Mouse (Mus musculus) stomach, embryonic 16.5 days (tissue): ENCODE measurements around the gene Evx2. TPM values are rescaled to one million over a fixed set of nuclear protein-coding genes. Genes with fewer than 3 reads are reported as not detected.

Source experiments
- ATAC-seq: fragments of 200-750 bp; cut with Nextera tagmentation; 2 replicates; pipeline ENCODE4 v1.8.0; 2017; ENCODE audit warnings: moderate number of reproducible peaks, moderate TSS enrichment; ENCODE audit not compliant: insufficient read depth, low FRiP score
- H3K27ac ChIP-seq: fragments of 300-500 bp; sonication (generic); 2 replicates; pipeline ENCODE4 v1.5.1; 2014; ENCODE audit warnings: low read length
- H3K27me3 ChIP-seq: fragments of 300-500 bp; sonication (generic); 2 replicates; pipeline ENCODE4 v1.6.1; 2014; ENCODE audit warnings: low read length, control low read depth, mixed read lengths; ENCODE audit not compliant: control insufficient read depth, insufficient read depth
- H3K36me3 ChIP-seq: fragments of 300-500 bp; sonication (generic); 2 replicates; pipeline ENCODE4 v1.6.1; 2014; ENCODE audit warnings: low read length; ENCODE audit not compliant: control insufficient read depth, insufficient read depth
- H3K4me1 ChIP-seq: fragments of 300-500 bp; sonication (generic); 2 replicates; pipeline ENCODE4 v1.6.1; 2014; ENCODE audit warnings: low read length, control low read depth, mixed read lengths; ENCODE audit not compliant: control insufficient read depth, insufficient read depth
- H3K4me2 ChIP-seq: fragments of 300-500 bp; sonication (generic); 2 replicates; pipeline ENCODE4 v1.6.1; 2014; ENCODE audit warnings: low read depth, low read length, mixed read lengths
- H3K4me3 ChIP-seq: fragments of 300-500 bp; sonication (generic); replicated peaks from 2 replicates; pipeline ENCODE4 v1.5.1; 2014; ENCODE audit warnings: mild to moderate bottlenecking, low read length
- H3K9ac ChIP-seq: fragments of 300-500 bp; sonication (generic); 2 replicates; pipeline ENCODE4 v1.6.1; 2014; ENCODE audit warnings: low read length
- H3K9me3 ChIP-seq: fragments of 300-500 bp; sonication (generic); replicated peaks from 2 replicates; pipeline ENCODE4 v1.6.1; 2016; ENCODE audit warnings: low read length, control low read depth; ENCODE audit not compliant: control insufficient read depth
- WGBS: fragments of 180-500 bp; shearing (Covaris S2); extraction: QIAGEN DNeasy Blood & Tissue Kit; methylation state at CpG from one replicate; pipeline ENCODE4 v1.1.7; 2014; 5-methylcytosine and 5-hydroxymethylcytosine counted together
- polyA plus RNA-seq: library from polyadenylated mRNA; unstranded; fragments of >200 nt; fragmentation: Nextera tagmentation; extraction: Ambion mirVana; gene quantifications from 2 replicates; pipeline ENCODE4 v1.2.1, GENCODE M21; 2015

The Evx2 gene
- polyA plus RNA-seq, 1 experiment from 2014 or later, result not detected

DNA sequence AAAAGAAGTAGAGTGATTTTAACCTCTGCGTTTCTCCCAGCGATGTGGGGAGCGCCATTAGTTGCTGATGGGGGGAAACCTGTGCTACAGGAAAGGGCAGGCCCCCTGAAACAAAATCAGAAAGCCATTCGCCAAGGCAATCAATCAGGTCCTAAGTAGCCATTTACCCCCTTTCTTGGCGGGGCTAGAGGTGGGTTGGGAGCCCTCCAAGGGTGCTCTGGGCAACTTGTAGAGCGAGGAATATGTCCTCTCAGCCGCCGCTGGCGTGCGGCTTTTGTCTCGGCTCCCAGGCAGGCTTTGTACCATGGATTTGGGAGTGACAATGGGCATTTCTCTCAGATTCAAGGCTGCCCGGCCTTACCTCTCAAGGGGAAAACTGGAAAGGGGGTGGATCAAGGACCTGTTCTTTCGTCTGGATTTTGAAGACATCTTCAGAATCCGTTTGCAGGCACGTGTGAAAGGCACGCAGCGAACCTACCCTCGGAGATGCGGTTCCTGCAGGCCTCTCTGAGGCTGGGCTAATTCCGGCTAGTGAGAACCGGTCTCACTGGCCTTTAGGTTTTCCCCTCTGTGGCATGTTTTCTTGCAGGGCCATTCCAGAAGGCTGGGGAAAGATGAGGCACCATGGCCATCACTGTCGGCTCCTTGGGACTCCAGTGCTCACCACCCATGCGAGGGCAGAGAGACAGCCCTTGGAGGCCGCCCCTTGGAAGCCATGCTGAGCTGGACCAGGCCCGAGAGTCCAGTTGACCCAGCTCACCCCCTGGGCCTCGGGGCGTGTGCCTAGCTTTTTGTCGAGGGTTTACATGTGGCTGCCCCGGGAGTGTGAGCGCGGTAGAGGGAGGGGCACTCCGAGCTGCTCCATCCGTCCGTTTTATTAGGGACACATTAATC lies 37.3 kb upstream of the Evx2 start:
- H3K27ac ChIP-seq, result no peak overlapping the region

DNA sequence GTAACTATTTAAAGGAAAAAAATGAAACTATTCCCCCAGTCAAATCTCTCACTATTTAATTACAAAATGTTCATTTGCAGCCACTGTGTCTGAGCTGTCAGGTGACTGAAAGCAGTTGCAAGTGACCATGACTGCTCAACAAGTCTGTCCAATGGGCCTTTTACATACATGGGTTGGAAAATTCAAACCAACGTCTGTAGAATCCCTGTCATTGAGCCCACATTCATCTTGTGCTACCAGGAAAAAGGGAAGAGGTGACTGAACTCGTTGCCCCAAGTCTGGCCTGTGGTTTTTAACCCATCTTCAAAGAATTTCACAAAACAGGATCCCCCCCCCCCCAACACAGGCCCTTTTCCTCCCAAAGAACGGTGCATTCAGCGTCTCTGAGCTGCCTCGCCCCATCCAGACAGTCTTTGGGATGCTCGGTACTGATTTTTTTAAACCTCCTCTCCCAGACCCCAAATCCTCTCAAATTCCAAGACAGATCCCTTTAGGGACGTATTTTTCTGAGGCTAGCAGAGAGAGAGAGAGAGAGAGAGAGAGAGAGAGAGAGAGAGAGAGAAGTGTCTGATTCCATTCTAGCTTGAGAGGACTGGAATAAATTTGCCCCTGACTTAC lies 36.6 kb upstream of the Evx2 start:
- peaks cover 99% of the 10 kb centered on the region for H3K27me3 ChIP-seq

More for the DNA sequence above, 37.3 kb upstream of the Evx2 start:
- Histone ChIP-seq H3K9ac (no peak overlapping the region), H3K4me2 (no peak overlapping the region), H3K9me3 (no peaks in the 10 kb centered on the region), H3K36me3 (no peaks in the 10 kb centered on the region), H3K4me1 (peaks cover 6% of the 10 kb centered on the region), H3K27me3 (peaks cover 99% of the 10 kb centered on the region), H3K4me3 (no peak overlapping the region)
- WGBS, result 4% methylated on average over 34 of the region's 34 CpGs
- ATAC-seq, result no peak

DNA sequence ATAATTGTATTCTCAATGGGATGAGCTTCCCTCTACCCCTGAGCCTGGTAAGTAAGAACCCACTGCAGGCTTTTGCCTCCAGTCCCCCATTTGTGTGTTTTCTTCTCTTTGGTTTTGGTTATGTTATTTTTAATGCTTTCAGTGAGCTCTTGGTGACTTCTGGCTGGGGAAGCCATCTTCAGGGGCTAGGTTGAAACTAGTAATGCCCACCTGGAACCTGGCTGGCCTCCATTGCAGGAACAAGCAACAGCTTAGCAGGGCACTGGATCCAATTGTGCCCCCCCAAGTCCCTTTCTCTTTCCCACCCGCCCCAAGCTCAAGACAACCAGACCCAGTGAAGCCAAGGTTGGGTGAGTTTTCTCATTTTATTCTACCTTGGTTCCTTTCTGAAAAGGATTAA lies 36.0 kb upstream of the Evx2 start:
- H3K4me2 ChIP-seq, result no peak overlapping the region
- no peak overlapping the region for H3K27ac ChIP-seq
- peaks cover 6% of the 10 kb centered on the region for H3K4me1 ChIP-seq
- ATAC-seq, result no peak
- H3K36me3 ChIP-seq, result no peaks in the 10 kb centered on the region
- H3K27me3 ChIP-seq, result peaks cover 96% of the 10 kb centered on the region
- H3K9ac ChIP-seq, result no peak overlapping the region
- WGBS, result 9% methylated on average over 1 of the region's 1 CpGs
- H3K9me3 ChIP-seq, result no peaks in the 10 kb centered on the region
- H3K4me3 ChIP-seq, result no peak overlapping the region

More for the DNA sequence above, 36.6 kb upstream of the Evx2 start:
- Histone ChIP-seq H3K36me3 (no peaks in the 10 kb centered on the region), H3K9me3 (no peaks in the 10 kb centered on the region), H3K4me1 (peaks cover 6% of the 10 kb centered on the region), H3K27ac (no peak overlapping the region), H3K9ac (no peak overlapping the region), H3K4me3 (no peak overlapping the region), H3K4me2 (no peak overlapping the region)
- WGBS, result 7% methylated on average over 7 of the region's 7 CpGs
- ATAC-seq, result no peak

DNA sequence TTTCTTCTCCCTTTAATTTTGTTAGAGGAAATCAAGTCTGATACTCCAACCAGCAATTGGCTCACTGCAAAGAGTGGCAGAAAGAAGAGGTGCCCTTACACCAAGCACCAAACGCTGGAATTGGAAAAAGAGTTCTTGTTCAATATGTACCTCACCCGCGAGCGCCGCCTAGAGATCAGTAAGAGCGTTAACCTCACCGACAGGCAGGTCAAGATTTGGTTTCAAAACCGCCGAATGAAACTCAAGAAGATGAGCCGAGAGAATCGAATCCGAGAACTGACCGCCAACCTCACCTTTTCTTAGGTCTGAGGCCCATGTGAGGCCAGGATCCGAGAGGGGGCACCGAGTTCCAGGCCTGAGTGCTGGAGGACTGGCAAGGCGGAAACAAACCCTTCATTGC lies 34.7 kb upstream of the Evx2 start:
- no peak for ATAC-seq
- Histone ChIP-seq H3K4me3 (no peak overlapping the region), H3K36me3 (no peaks in the 10 kb centered on the region), H3K9ac (no peak overlapping the region), H3K27ac (no peak overlapping the region), H3K4me2 (no peak overlapping the region), H3K27me3 (peaks cover 93% of the 10 kb centered on the region), H3K4me1 (peaks cover 6% of the 10 kb centered on the region), H3K9me3 (no peaks in the 10 kb centered on the region)
- WGBS, result 4% methylated on average over 16 of the region's 16 CpGs

DNA sequence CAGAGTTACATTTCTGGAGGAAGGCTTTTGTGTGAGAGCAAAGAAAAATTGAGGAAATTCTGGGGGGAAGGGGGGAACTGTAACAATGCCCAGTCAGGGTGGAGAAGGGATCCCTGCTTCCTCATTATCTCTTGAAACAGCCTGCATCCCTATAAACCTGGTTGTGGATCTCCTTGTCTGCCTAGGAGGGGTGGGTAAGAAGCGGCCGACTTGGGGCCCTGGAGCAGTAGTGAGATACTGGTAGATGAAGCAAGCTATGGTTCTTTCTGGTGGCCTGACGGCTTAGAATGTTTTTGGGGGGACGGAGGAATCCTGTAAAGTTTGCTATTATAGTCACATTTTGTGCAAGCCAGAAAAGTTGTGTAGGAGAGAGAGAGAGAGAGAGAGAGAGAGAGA lies 34.1 kb upstream of the Evx2 start:
- Histone ChIP-seq H3K4me3 (no peak overlapping the region), H3K36me3 (no peaks in the 10 kb centered on the region), H3K4me1 (peaks cover 6% of the 10 kb centered on the region), H3K27me3 (peaks cover 92% of the 10 kb centered on the region), H3K27ac (no peak overlapping the region), H3K4me2 (no peak overlapping the region), H3K9me3 (no peaks in the 10 kb centered on the region), H3K9ac (no peak overlapping the region)
- no peak for ATAC-seq
- 18% methylated on average over 4 of the region's 4 CpGs for WGBS

DNA sequence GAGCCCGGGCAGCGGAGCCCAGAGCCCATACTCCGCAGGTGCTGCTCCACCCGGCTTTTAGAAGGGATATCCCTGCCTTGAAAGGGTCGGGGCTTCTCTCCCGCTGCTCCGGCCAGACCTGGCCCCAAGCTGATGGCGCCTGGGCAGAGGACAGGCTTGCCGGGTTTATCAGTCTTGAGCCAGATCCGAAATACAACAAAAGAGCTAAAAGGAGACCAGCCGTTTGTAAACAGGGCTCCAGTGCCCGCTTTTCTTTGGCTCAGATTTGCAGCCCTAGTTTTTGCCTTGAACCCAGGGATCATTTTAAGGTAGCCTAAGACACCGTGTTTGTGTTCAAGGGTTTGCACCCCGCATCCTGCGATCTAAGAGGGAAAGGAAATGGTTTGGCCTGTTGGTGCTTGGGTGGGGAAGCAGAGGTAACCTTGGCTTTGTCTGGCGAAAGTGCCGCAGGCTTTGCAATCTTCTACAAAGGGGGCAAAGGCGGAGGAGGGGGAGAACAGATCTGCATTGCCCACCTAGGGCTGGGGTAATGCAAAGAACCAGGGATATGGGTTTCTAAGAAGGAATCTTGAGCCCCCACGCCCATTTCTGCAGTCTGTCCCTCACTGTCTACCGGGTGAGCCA lies 33.6 kb upstream of the Evx2 start:
- Histone ChIP-seq H3K4me2 (no peak overlapping the region), H3K9ac (no peak overlapping the region), H3K36me3 (no peaks in the 10 kb centered on the region), H3K4me3 (no peak overlapping the region), H3K9me3 (no peaks in the 10 kb centered on the region), H3K4me1 (peaks cover 3% of the 10 kb centered on the region), H3K27ac (no peak overlapping the region), H3K27me3 (peaks cover 91% of the 10 kb centered on the region)
- no peak for ATAC-seq
- under 1% methylated on average over 20 of the region's 20 CpGs for WGBS

DNA sequence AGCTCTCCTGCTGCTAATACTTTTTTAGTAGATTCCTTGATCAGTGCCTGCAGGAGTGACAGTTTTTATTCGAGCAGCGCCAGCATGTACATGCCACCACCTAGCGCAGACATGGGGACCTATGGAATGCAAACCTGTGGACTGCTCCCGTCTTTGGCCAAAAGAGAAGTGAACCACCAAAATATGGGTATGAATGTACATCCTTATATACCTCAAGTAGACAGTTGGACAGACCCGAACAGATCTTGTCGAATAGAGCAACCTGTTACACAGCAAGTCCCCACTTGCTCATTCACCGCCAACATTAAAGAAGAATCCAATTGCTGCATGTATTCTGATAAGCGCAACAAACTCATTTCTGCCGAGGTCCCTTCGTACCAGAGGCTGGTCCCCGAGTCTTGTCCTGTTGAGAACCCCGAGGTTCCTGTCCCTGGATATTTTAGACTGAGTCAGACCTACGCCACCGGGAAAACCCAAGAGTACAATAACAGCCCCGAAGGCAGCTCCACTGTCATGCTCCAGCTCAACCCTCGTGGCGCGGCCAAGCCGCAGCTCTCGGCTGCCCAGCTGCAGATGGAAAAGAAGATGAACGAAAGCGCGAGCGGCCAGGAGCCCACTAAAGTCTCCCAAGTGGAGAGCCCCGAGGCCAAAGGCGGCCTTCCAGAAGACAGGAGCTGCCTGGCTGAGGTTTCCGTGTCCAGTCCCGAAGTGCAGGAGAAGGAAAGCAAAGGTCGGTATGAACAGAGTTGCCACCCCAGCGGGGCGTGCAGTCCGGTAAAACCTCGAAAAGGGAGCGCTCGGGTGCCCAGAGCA lies 32.8 kb upstream of the Evx2 start:
- H3K9ac ChIP-seq, result no peak overlapping the region
- no peak for ATAC-seq
- no peak overlapping the region for H3K27ac ChIP-seq

DNA sequence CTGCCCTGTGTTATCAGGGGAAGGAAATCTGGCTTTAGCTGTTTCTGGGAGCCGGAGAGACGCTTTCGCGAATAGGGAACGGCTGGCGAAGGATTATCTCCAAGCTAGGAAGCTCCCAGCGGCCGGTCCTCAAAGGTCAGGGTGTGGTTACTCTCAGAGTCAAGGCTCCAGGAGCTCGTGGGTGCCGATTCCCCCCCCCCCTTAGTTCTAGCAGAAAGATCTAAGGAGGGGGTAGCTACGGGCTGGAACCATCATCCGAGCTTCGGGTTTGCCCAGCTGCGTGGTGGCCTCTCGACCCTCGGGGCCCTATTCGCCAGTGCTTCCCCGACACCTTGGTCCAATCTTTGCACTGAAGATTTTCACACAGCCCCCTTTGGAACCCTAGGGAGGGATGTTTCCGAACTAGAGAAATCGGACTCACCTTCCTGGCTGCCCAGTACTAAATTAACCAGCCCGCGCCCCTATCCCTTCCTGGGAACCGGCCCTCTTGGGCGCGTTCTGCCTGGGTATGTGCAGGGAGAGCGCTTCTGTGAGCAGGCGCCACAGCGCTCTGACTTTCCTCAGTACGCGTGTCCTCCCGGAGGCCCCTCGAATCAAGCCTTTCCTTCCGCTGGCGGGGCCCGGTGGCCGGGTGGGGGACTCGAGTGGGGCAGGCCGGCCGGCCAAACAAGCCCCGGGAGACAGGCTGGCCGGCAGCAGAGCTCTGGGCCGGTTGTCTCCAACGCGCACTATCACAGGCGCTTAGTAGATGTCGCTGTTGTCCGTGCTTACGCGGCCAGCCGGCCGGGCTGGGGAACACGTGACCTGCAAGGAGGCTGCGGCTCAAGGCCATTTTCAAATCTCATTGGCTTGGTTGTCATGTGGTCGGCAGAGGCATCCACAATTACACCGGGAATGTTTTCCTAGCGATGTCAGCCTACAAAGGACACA lies 31.9 kb upstream of the Evx2 start, which contains the start of gene Hoxd10:
TSS of gene Hoxd10 (plus strand) at position 903 of the 930 bp plus-strand sequence.
- ATAC-seq, result peak; percentile 75; the same call in 1 of the 2 replicates

More for the DNA sequence above, 32.8 kb upstream of the Evx2 start:
- no peaks in the 10 kb centered on the region for H3K9me3 ChIP-seq
- H3K4me3 ChIP-seq, result 0 out of 2 replicates have a peak overlapping the region, but pooled peaks have one; percentile 21
- H3K36me3 ChIP-seq, result no peaks in the 10 kb centered on the region
- peaks cover 91% of the 10 kb centered on the region for H3K27me3 ChIP-seq
- H3K4me2 ChIP-seq, result no peak overlapping the region
- 5% methylated on average over 35 of the region's 35 CpGs for WGBS
- H3K4me1 ChIP-seq, result no peaks in the 10 kb centered on the region; the same call in 1 of the 2 replicates

More for the DNA sequence above, 31.9 kb upstream of the Evx2 start, which contains the start of gene Hoxd10:
- H3K27me3 ChIP-seq, result peaks cover 91% of the 10 kb centered on the region
- H3K27ac ChIP-seq, result no peak within 1 kb of the TSS
- H3K4me3 ChIP-seq, result peak within 1 kb of the TSS; percentile 21; the same call in 1 of the 2 replicates
- H3K36me3 ChIP-seq, result no peaks in the 10 kb centered on the region
- H3K9me3 ChIP-seq, result no peaks in the 10 kb centered on the region
- WGBS, result 1% methylated on average over 56 of the region's 56 CpGs
- no peak within 1 kb of the TSS for H3K9ac ChIP-seq
- H3K4me1 ChIP-seq, result no peaks in the 10 kb centered on the region; the same call in 1 of the 2 replicates
- peak within 1 kb of the TSS; percentile 23; the same call in 1 of the 2 replicates for H3K4me2 ChIP-seq
